Mouse (Mus musculus) limb, embryonic 15.5 days (tissue): ENCODE data around the gene Olfr836. TPM values are rescaled to one million over a fixed set of nuclear protein-coding genes. Genes with fewer than 3 reads are reported as not detected.
"Not testable (repeated sequence)": the region's sequence is repeated elsewhere in the genome, so short reads cannot be mapped to it uniquely, and the experiment has no call there.

Experiments used
- ATAC-seq: fragments of 200-750 bp; cut with Nextera tagmentation; 2 replicates; pipeline ENCODE4 v1.8.0; 2017; ENCODE audit warnings: low read depth, moderate TSS enrichment; ENCODE audit not compliant: insufficient number of reproducible peaks, low FRiP score, low TSS enrichment
- H3K27ac ChIP-seq: fragments of 300-500 bp; sonication (generic); 2 replicates; pipeline ENCODE4 v1.5.1; 2015; ENCODE audit warnings: moderate library complexity, mild to moderate bottlenecking, inconsistent platforms
- H3K27me3 ChIP-seq: fragments of 300-500 bp; sonication (generic); 2 replicates; pipeline ENCODE4 v1.6.1; 2015; ENCODE audit warnings: inconsistent platforms
- H3K36me3 ChIP-seq: fragments of 300-500 bp; sonication (generic); 2 replicates; pipeline ENCODE4 v1.6.1; 2015; ENCODE audit warnings: inconsistent platforms
- H3K4me1 ChIP-seq: fragments of 300-500 bp; sonication (generic); 2 replicates; pipeline ENCODE4 v1.6.1; 2015; ENCODE audit warnings: inconsistent platforms
- H3K4me2 ChIP-seq: fragments of 300-500 bp; sonication (generic); 2 replicates; pipeline ENCODE4 v1.6.1; 2015; ENCODE audit warnings: mild to moderate bottlenecking, inconsistent platforms
- H3K4me3 ChIP-seq: fragments of 300-500 bp; sonication (generic); 2 replicates; pipeline ENCODE4 v1.5.1; 2015; ENCODE audit warnings: mild to moderate bottlenecking, inconsistent platforms
- H3K9ac ChIP-seq: fragments of 300-500 bp; sonication (generic); 2 replicates; pipeline ENCODE4 v1.6.1; 2015; ENCODE audit warnings: inconsistent platforms
- H3K9me3 ChIP-seq: fragments of 300-500 bp; sonication (generic); 2 replicates; pipeline ENCODE4 v1.6.1; 2016; ENCODE audit warnings: inconsistent platforms
- WGBS: fragments of 180-500 bp; shearing (Covaris S2); methylation state at CpG from one replicate; pipeline ENCODE4 v1.1.7; 2015; 5-methylcytosine and 5-hydroxymethylcytosine counted together
- polyA plus RNA-seq: library from polyadenylated mRNA; unstranded; fragments of >200 nt; fragmentation: Nextera tagmentation; extraction: Ambion mirVana; gene quantifications from 2 replicates; pipeline ENCODE4 v1.2.1, GENCODE M21; 2015

Gene Olfr836
- not detected in 2 replicates for polyA plus RNA-seq

- H3K27me3 ChIP-seq: no peaks in the 10 kb centered on the region
- no peak for ATAC-seq
- no peaks in the 10 kb centered on the region for H3K9me3 ChIP-seq
- no peak within 1 kb of the TSS for H3K27ac ChIP-seq
- H3K9ac ChIP-seq: no peak within 1 kb of the TSS
- no peak within 1 kb of the TSS for H3K4me2 ChIP-seq
- no peaks in the 10 kb centered on the region for H3K4me1 ChIP-seq
- H3K36me3 ChIP-seq: no peaks in the 10 kb centered on the region
- H3K4me3 ChIP-seq: no peak within 1 kb of the TSS
Measured at GRCm38 (mm10) chr9:19120082-19120481, at the start of gene Olfr836. Olfr836 (plus strand) TSS chr9:19120382.

GRCm38 (mm10) chr9:19084986-19085385, 35.2 kb upstream of the Olfr836 start:
- Histone ChIP-seq H3K4me1 (no peaks in the 10 kb centered on the region), H3K36me3 (no peaks in the 10 kb centered on the region), H3K27me3 (no peaks in the 10 kb centered on the region), H3K9ac (no peak overlapping the region), H3K4me3 (no peak overlapping the region), H3K27ac (no peak overlapping the region), H3K9me3 (no peaks in the 10 kb centered on the region), H3K4me2 (no peak overlapping the region)
- no peak for ATAC-seq
- WGBS: 23% methylated on average over 3 of the region's 3 CpGs

GRCm38 (mm10) chr9:19092889-19093753, 27.1 kb upstream of the Olfr836 start:
- not testable (repeated sequence) for H3K4me1 ChIP-seq, ATAC-seq, H3K9me3 ChIP-seq, H3K27me3 ChIP-seq, H3K9ac ChIP-seq, H3K27ac ChIP-seq, H3K36me3 ChIP-seq, H3K4me3 ChIP-seq, H3K4me2 ChIP-seq
- WGBS: 49% methylated on average over 6 of the region's 6 CpGs

- H3K9ac ChIP-seq: no peak overlapping the region
- no peak overlapping the region for H3K4me2 ChIP-seq
- H3K9me3 ChIP-seq: no peaks in the 10 kb centered on the region
- 89% methylated on average over 4 of the region's 4 CpGs for WGBS
- ATAC-seq: no peak
- H3K27me3 ChIP-seq: no peaks in the 10 kb centered on the region
- no peaks in the 10 kb centered on the region for H3K36me3 ChIP-seq
- H3K27ac ChIP-seq: no peak overlapping the region
- no peak overlapping the region for H3K4me3 ChIP-seq
- no peaks in the 10 kb centered on the region for H3K4me1 ChIP-seq
Measured at GRCm38 (mm10) chr9:19097286-19097685, 22.9 kb upstream of the Olfr836 start.

- no peaks in the 10 kb centered on the region for H3K27me3 ChIP-seq
- H3K9me3 ChIP-seq: no peaks in the 10 kb centered on the region
- H3K36me3 ChIP-seq: no peaks in the 10 kb centered on the region
- 63% methylated on average over 1 of the region's 1 CpGs for whole genome bisulfite sequencing
- no peaks in the 10 kb centered on the region for H3K4me1 ChIP-seq
- no peak for ATAC-seq
- no peak within 1 kb of the TSS for H3K9ac ChIP-seq
- H3K4me3 ChIP-seq: no peak within 1 kb of the TSS
- no peak within 1 kb of the TSS for H3K27ac ChIP-seq
- H3K4me2 ChIP-seq: no peak within 1 kb of the TSS
Measured at GRCm38 (mm10) chr9:19136017-19136416, 15.8 kb downstream of the Olfr836 start, which contains the start of gene Olfr837. Olfr837 (plus strand) TSS chr9:19136317.

Other genes starting within 250 kb of the Olfr836 start
- gene Olfr830, start 245.7 kb upstream of the Olfr836 start, polyA plus RNA-seq: not detected in 2 replicates
- not detected in 2 replicates for gene Olfr832, start 183.3 kb upstream of the Olfr836 start, polyA plus RNA-seq
- gene Olfr834, start 132.4 kb upstream of the Olfr836 start, polyA plus RNA-seq: not detected in 2 replicates
- not detected in 2 replicates for gene Olfr835, start 87.6 kb upstream of the Olfr836 start, polyA plus RNA-seq
- not detected in 2 replicates for gene Olfr837, start 15.9 kb downstream of the Olfr836 start, polyA plus RNA-seq
- not detected in 2 replicates for gene Olfr839-ps1, start 56.9 kb downstream of the Olfr836 start, polyA plus RNA-seq
- gene Olfr843, start 131.6 kb downstream of the Olfr836 start, polyA plus RNA-seq: not detected in 2 replicates
- gene Olfr844, start 196.0 kb downstream of the Olfr836 start, polyA plus RNA-seq: not detected in 2 replicates
- not detected in 2 replicates for gene Olfr845, start 216.1 kb downstream of the Olfr836 start, polyA plus RNA-seq
- not detected in 2 replicates for gene Olfr846, start 243.6 kb downstream of the Olfr836 start, polyA plus RNA-seq